Mouse (Mus musculus): Measurements from ENCODE around the gene 1700017B05Rik.
"Not testable (repeated sequence)": the region's sequence is repeated elsewhere in the genome, so short reads cannot be mapped to it uniquely, and the experiment has no call there.

The 1700017B05Rik gene

GRCm38 (mm10) chr9:57212448-57213222 is 49.8 kb downstream of the 1700017B05Rik start:
- no peak for DNase-seq

DNA sequence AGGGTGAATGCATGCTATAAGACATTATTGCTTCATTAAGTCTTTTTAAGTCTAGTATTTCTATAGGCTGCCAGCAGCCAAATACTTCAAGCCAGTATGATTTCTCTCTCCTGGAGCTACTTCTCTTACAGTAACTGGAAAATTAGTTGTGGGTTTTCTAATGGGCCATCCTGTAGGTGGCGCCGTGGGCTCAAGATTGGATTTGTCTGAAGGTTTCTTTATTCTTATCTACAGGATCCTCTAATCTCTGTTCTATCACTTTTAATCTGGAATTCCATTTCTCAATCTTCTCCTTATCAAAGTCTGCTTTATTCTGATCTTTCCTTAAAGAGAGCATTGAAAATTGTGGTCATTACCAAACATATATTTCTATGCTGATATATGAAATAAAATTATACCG is 53.1 kb downstream of the 1700017B05Rik start:
- peak; percentile 74 for DNase-seq

- DNase-seq, result no peak
These were observed 55.5 kb downstream of the 1700017B05Rik start for GRCm38 (mm10) chr9:57206896-57207295.

- not testable (repeated sequence) for DNase-seq
These were observed 58.8 kb downstream of the 1700017B05Rik start for GRCm38 (mm10) chr9:57203571-57203970.
